Mouse (Mus musculus) adrenal gland, adult 8-10 months (tissue): ENCODE measurements around the gene Hdac9. TPM values are rescaled to one million over a fixed set of nuclear protein-coding genes. Genes with fewer than 3 reads are reported as not detected.

Experiments used
- DNase-seq: peaks from one replicate; pipeline ENCODE4 v3.0.0; 2022
- total RNA-seq, 4 experiments: library from RNA; stranded (reverse); gene quantifications; 2 replicates each; pipeline ENCODE4 v1.2.4; 2022

Hdac9 gene
- total RNA-seq, 4 experiments from 2014 or later: 0.96 to 2.8 (median 1.9) TPM

- no peak for DNase-seq
These were observed 329.7 kb downstream of the Hdac9 start for GRCm38 (mm10) chr12:34587171-34587570.

GRCm38 (mm10) chr12:34582522-34582921, 334.4 kb downstream of the Hdac9 start:
- no peak for DNase-seq

GRCm38 (mm10) chr12:34579220-34579619, 337.7 kb downstream of the Hdac9 start:
- DNase-seq: no peak

- DNase-seq: no peak
These were observed 345.8 kb downstream of the Hdac9 start for GRCm38 (mm10) chr12:34571069-34571468.

- DNase-seq: no peak
These were observed 347.4 kb downstream of the Hdac9 start for GRCm38 (mm10) chr12:34569472-34569871.

- DNase-seq: no peak
These were observed 347.8 kb downstream of the Hdac9 start for GRCm38 (mm10) chr12:34569052-34569451.

GRCm38 (mm10) chr12:34562331-34562730, 354.6 kb downstream of the Hdac9 start:
- no peak for DNase-seq

GRCm38 (mm10) chr12:34559001-34559400, 357.9 kb downstream of the Hdac9 start:
- DNase-seq: no peak

- no peak for DNase-seq
These were observed 362.1 kb downstream of the Hdac9 start for GRCm38 (mm10) chr12:34554803-34555202.

- DNase-seq: no peak
These were observed 366.6 kb downstream of the Hdac9 start for GRCm38 (mm10) chr12:34550268-34550667.

- DNase-seq: no peak
These were observed 387.7 kb downstream of the Hdac9 start for GRCm38 (mm10) chr12:34529165-34529545.

- DNase-seq: no peak
These were observed 388.4 kb downstream of the Hdac9 start for GRCm38 (mm10) chr12:34528201-34529164.

GRCm38 (mm10) chr12:34527761-34528160, 389.1 kb downstream of the Hdac9 start:
- no peak for DNase-seq

- no peak for DNase-seq
These were observed 395.4 kb downstream of the Hdac9 start for GRCm38 (mm10) chr12:34521468-34521867.

GRCm38 (mm10) chr12:34516769-34517562, 399.9 kb downstream of the Hdac9 start:
- no peak for DNase-seq

GRCm38 (mm10) chr12:34506345-34506744, 410.6 kb downstream of the Hdac9 start:
- DNase-seq: no peak

- DNase-seq: no peak
These were observed 417.9 kb downstream of the Hdac9 start for GRCm38 (mm10) chr12:34498751-34499626.

GRCm38 (mm10) chr12:34498331-34498730, 418.6 kb downstream of the Hdac9 start:
- no peak for DNase-seq

GRCm38 (mm10) chr12:34497702-34498101, 419.2 kb downstream of the Hdac9 start:
- no peak for DNase-seq

GRCm38 (mm10) chr12:34495940-34496339, 421.0 kb downstream of the Hdac9 start:
- no peak for DNase-seq

GRCm38 (mm10) chr12:34489629-34490028, 427.3 kb downstream of the Hdac9 start:
- no peak for DNase-seq

GRCm38 (mm10) chr12:34487666-34488065, 429.2 kb downstream of the Hdac9 start:
- DNase-seq: no peak
